Mouse (Mus musculus): ENCODE measurements around the gene C330007P06Rik.
"Not testable (repeated sequence)": the region's sequence is repeated elsewhere in the genome, so short reads cannot be mapped to it uniquely, and the experiment has no call there.

C330007P06Rik gene

GRCm38 (mm10) chrX:36873765-36874164 lies at the start of gene C330007P06Rik, which contains the start of gene Ube2a:
C330007P06Rik (minus strand) TSS chrX:36874111.
Ube2a (plus strand) TSS chrX:36873900.
- DNase-seq (ENCODE audit: low spot score), result no peak

DNA sequence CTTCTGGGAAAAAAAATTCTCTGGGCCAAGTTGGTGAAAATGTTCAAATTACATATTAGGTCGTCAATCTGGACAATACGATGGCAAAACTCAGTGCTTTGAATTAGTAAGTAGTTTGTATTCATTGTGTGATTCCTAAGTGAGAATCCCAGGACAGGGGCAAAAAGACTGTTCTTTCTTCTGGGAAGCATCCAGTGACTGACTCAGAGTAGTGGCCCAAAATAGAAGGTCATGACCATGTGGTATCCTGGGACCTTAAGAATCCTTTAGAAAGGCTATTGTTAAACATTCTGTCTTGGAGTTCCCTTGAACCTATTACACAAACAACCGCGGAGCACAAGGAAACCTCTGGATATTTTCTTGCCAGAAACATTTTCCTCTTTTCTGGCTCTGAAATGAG lies 47.4 kb upstream of the C330007P06Rik start:
- no peak for DNase-seq (ENCODE audit: low spot score)

DNA sequence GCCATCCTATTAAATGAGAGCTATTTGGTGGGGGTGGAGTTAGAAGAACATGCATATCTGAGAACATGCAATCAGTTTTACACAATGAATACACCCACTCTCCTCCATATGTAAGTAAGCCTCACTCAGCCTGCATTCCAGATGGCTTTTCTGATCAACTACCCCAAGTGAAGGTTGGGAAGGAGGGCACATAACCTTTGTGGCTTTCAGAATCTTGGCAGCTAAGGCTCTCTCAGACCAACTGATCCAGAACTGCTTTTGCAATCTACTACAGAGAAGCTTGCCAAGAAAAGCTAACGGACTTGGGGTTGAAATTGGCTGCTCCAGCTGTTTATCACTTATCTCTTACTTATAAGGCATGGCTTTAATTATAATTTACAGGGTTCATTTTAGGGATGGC lies 43.8 kb upstream of the C330007P06Rik start:
- DNase-seq (ENCODE audit: low spot score), result no peak

GRCm38 (mm10) chrX:36911343-36911742 lies 37.4 kb upstream of the C330007P06Rik start:
- DNase-seq (ENCODE audit: low spot score), result peak; percentile 11

GRCm38 (mm10) chrX:36906539-36906938 lies 32.6 kb upstream of the C330007P06Rik start:
- DNase-seq (ENCODE audit: low spot score), result no peak

DNA sequence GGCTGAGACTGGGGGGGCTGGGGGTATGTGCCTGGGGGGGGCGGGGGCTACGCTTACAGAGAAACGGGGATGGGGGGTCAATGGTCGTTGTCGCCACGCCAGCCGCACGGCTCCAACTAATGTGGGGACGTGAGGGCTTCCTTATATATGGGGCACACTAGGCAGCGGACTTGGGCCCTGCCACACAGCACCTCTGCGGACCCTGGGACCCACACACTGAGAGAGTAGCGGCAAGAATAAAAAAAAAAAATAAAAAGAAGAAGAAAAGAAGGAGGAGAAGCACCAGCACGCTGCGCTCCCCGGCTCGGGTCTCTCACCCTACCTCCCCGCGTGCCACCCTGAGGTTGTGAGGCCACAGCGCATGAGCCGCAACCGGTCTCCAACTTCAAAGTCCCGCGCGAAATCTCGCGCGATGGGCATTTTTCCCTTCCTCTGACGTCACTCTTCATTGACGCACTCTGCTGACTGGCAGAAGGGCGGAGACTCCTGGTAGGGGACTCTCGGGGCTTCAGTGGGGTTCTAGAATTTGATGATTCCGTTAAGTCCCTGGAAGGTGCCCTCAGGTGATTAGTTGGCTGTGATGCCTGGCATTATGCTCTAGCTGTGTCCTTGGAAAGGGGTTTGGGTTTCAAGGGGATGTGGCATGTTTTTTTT lies 29.3 kb upstream of the C330007P06Rik start:
- peak; percentile 83 for DNase-seq (ENCODE audit: low spot score)

DNA sequence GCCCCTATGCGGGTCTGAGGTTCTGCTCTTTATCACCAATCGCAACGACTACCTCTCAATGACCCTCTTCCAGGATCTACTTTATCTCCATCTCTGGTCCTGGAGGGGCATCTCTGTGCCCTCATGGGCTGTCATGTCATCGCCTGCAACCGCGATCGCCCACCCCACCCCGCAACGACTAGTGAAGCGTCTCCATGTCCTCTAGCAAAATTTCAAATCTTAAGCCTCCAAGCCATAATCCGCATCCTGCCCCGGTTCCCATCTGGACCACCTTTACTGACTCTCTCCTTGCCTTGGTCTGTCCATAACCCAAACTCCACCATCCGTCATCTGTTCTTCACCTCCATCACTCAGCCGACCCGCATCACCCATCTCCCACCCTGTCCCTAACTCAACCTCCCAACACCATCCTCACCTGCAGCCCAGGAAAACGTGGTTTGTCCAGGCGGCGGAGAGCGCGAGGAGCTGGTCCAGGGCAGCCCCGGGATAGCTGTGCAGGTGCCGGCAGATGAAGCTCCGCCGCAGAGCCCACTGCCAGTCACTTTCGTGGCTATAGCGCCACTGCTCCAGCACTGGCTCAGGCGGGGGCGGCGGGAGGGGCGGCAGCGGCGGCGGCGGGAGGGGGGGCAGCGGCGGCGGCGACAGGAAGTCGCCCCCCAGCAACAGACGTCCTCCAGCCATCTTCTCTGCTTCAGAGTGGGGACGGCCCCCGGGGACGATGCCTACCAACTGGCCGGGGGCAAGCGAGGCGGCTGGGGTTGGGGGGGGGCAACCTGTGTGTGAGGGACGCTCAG lies 28.6 kb upstream of the C330007P06Rik start, which contains the start of gene Nkrf:
Gene Nkrf, minus strand, starts transcription at position 579 of the 794 bp plus-strand sequence.
- peak; percentile 9 for DNase-seq (ENCODE audit: low spot score)

GRCm38 (mm10) chrX:36901655-36902054 lies 27.7 kb upstream of the C330007P06Rik start:
- DNase-seq (ENCODE audit: low spot score), result no peak

DNA sequence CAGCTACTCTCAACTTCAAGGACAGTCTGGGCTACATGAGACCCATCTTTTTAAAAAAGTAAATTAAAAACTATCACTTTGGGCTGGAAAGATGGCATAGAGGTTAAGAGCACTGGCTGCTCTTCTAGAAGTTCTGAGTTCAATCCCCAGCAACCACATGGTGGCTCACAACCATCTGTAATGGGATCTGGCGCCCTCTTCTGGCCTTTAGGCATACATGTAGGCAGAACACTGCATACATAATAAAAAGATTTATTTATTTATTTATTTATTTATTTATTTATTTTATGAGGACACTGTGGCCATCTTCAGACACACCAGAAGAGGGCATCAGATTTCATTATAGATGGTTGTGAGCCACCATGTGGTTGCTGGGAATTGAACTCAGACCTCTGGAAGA lies 25.0 kb upstream of the C330007P06Rik start:
- DNase-seq (ENCODE audit: low spot score), result not testable (repeated sequence)

DNA sequence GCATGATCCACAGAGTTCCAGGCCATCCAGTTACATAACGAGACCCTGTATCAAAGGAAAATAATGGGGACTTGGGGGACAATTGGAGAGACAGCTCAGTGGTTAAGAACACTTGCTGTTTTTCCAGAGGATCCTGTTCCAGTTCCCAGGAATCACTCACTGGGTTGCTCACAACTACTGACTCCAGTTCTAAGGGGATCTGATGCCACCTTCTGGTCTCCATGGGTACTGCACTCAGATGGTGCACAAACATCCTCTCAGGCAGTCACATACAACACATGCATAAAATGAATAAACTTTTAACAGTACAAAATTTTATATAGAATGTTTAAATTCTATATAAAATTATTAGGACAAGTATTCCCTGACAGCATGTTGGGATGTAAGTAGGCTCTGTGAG lies 10.8 kb upstream of the C330007P06Rik start:
- DNase-seq (ENCODE audit: low spot score), result no peak

DNA sequence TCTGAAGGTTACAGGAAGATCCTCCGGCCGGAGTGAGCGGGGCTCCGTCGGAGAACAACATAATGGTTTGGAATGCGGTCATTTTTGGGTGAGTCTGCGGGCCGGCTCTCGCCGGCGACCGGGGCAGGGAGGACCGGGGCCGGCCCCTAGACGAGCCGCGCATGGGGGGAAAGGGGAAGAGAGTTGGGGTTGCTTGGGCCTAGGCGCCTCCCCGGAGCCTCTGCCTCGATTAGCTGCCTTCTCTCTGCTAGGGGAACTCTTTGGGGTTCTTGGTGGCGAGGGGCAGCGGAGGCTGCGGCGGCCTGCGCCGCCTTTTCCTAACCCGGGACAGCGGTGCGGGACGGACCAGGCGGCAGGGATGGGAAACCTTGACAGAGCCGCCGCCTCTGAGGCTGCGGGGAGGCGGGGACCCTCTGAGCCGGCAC lies 805 bp upstream of the C330007P06Rik start:
- no peak for DNase-seq (ENCODE audit: low spot score)

GRCm38 (mm10) chrX:36874178-36874696 lies 326 bp upstream of the C330007P06Rik start:
- DNase-seq (ENCODE audit: low spot score), result peak; percentile 87

GRCm38 (mm10) chrX:36870372-36870771 lies 3.5 kb downstream of the C330007P06Rik start:
- DNase-seq (ENCODE audit: low spot score), result no peak

- no peak for DNase-seq (ENCODE audit: low spot score)
Measured at GRCm38 (mm10) chrX:36864609-36865328, 9.1 kb downstream of the C330007P06Rik start.

DNA sequence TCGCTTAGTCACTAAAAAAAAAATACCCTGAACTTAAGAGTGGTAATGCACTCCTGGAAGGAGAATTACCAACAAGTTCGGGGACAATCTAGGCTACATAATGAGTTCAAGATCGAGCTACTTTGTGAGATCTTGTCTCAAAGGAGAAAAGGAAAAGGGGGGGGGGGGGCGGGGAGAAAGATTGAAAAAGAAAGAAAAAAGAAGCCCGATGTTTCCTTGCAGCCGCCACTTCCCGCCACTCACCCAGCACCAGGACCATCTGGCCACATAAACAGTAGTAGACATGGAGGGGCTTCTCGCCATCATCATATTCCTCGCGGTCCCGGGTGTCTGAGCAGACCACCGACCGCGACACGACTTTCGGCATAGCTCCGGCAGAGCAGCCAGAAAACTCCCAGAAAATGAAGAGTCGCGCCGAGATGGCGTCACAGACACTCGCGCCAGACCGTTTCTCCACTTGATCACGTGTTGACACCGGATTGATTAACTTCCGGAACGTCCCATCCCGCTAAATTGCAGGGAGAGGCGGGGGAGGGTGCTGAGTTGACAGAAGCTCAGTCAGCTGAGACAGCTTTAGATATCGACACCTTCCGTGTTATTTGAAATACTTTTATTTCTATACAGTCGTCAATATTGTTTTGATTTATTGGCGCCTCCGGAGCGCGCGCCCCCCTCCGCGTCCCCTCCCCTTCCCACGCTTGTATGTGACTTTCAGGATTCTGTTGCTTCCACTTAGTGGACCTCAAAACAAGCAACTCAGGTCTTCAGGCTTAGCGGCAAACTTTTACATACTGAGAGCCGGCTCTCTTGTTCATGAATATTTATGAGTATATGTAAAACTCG lies 9.9 kb downstream of the C330007P06Rik start:
- peak; percentile 81 for DNase-seq (ENCODE audit: low spot score)

- no peak for DNase-seq (ENCODE audit: low spot score)
Measured at GRCm38 (mm10) chrX:36852631-36853030, 21.3 kb downstream of the C330007P06Rik start.

DNA sequence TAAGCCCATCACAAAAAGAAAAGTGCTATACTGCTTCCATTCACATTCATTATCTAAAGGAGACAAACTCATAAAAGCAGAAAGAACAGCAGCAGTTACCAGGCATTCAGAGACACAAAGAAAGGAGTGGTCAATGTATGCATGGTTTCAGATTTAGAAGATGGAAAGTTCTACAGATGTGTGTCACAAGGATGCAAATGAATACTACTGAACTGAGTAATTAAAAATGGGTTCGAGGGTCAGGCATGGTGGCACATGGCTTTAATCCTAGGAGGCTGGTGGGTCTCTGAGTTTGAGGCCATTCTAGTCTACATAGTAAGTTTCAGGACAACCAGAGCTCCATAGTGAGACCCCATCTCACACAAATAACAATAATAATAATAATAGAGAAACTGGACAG lies 26.8 kb downstream of the C330007P06Rik start:
- no peak for DNase-seq (ENCODE audit: low spot score)

DNA sequence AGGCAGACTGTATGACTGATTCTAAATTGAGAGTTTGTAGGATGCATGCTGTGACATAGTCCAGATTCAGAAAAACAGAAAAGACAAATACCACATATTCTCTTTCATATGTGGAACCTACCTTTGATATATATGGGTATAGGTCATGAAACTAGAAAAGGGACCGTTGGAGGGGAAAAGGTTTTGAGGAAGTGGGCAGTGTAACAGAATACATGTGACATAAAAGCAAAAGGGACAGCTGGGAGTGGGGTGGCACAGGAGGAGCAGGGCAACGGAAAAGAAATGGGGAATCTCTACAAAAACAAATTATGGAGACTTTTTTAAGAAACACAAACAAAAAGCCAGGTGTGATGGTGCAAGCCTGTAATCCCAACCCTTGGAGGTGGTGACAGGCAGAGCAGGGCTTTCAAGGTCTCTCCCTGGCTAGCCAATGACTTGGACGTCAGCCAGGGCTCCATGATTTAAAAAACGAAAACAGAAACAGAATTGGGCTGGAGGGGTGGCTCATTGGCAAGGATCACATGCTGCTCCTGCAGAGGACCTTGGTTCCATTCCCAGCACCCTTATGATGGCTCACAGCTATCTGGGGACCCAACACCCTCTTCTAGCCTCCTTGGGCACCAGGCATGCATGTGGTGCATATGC lies 30.4 kb downstream of the C330007P06Rik start:
- DNase-seq (ENCODE audit: low spot score), result no peak

- DNase-seq (ENCODE audit: low spot score), result no peak
Measured at GRCm38 (mm10) chrX:36841698-36842097, 32.2 kb downstream of the C330007P06Rik start.

- no peak for DNase-seq (ENCODE audit: low spot score)
Measured at GRCm38 (mm10) chrX:36839391-36839790, 34.5 kb downstream of the C330007P06Rik start.
